Mouse (Mus musculus) layer of hippocampus, postnatal 14 days (tissue): ENCODE results near the gene Emd. TPM values are rescaled to one million over a fixed set of nuclear protein-coding genes. Genes with fewer than 3 reads are reported as not detected.

Source experiments
- DNase-seq, 2 experiments: peaks; one replicate each; pipeline ENCODE4 v3.0.0; 2021 to 2022; ENCODE audit warnings: low spot score in 2 of 2, mixed read lengths in 1 of 2
- microRNA-seq, 2 experiments: library from miRNA; unstranded; fragments of <30 nt; microRNA quantifications; one replicate each; pipeline ENCODE4 v1.2.0; 2021
- total RNA-seq, 2 experiments: library from RNA; stranded (reverse); gene quantifications; 2 replicates each; pipeline ENCODE4 v1.2.3; 2021

Emd gene
- total RNA-seq, 2 experiments from 2014 or later: 37.9 to 39.3 TPM

GRCm38 (mm10) chrX:74273422-74274322 is 19.2 kb downstream of the Emd start:
- DNase-seq: no peak

DNA sequence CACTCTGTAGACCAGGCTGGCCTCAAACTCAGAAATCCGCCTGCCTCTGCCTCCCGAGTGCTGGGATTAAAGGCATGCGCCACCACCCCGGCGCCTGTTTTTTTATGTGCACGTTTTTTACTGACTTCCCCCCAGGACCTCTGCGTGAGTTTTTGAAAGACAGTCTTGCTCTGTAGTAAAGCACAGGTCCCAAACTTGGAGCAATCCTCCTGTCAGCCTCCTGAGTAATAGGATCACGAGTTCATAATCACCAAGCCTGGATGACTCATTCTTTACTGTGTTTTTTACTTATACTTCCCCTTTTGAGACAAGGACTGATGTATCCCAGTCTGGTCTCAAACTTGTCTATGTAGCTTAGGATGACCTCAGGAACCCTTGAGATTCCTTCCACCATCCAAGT is 23.4 kb downstream of the Emd start:
- no peak for DNase-seq

DNA sequence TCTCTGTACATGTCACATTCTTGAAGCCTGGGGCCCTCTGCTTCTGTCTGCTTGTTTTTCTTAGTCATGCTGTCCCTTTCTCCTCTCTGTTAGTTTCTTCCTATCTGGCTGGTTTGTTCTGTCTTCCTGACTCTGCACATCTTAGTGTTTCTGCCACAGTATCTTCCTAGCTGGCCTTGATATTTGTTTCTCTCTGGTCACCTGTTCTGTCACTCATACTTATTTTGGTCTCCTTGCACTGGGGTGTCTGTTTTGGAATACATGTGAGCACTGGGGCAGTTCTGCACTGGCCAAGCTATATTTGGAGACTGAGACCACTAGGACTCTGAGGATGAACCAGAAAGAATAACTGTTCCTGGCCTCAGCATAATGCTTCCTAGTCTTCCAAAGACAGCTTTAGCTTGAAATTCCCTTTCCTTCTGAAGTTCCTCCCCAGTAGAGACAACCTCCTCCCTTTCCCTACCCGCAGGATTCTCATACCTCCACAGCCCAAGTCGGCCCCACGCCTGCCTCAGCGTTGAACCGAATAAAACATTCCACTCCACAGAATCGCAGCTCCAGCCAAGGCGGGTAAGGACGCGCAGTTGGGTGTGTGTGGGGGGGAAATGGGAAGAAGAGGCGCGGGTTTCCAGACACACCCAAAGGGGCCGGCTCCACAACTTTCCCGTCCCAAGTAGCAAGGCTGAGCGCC is 26.7 kb downstream of the Emd start:
- DNase-seq: no peak

DNA sequence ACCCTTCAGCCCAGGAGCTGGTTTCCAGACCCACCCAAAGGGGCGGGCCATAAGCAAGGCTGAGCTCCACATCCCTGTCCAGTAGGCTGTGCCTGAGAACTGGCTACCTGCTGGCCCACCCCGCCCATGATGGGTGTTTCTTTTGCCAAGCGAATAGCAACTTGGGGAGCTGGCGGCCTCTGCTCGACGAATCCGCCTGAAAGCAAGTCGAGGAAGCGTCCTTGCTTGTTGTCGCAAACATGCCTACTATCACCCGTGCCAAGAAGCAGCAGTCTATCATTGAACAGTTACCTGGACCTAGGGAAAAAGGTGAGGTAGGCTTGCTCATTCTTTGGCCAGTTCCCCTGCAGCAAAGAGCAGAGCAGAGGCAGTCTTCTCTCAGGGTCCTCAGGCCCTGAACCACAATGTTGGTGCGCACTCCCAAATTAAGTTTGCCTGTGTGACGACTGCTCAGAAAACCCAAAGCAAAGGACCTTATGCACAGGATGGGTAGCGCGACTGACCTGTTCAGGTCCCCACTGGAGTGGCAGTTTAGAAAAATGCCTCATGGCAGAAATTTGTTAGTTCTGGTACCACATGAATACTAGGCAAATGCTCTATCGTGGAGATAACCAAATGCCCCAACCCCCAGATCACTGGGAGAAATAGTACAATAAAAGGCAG is 27.4 kb downstream of the Emd start, which contains the start of the genes Taz and Dnase1l1:
Gene Taz, plus strand, starts transcription at position 181 of the 663 bp plus-strand sequence.
Gene Dnase1l1, minus strand, starts transcription at position 606 of the 663 bp plus-strand sequence.
- DNase-seq: peak in 1 of 2 experiments; percentile 23

DNA sequence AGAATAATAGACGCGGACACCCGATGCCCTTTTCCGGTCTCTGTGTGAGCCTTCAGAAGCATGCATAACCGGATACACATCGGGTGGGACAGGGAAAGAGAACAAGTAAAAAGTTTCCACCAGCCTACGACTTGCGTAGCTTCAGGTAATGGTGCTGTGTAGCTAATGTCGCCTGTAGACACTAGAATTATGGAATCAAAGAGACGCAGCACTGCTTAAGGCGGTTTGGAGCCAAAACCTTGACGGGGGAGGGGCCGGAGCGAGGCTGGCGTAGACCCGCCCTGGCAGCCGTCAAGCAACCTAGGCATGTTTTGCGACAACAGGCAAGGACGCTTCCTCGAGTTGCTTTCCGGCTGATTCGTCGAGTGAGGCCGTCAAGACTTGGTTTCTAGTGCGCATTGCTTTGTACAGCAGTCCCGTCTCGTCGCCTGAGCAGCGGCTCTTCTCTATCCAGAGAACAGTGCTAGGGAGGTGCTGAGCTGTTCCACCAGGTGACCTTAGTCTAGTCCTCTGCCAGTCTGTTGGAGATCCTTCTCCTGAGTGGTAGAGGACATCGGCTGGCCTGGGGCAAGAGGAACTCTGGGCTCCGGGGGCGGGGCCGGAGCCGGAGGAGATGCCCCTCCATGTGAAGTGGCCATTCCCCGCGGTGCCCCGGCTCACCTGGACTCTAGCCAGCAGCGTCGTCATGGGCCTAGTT is 28.1 kb downstream of the Emd start:
- DNase-seq: peak; percentile 78 to 88

DNA sequence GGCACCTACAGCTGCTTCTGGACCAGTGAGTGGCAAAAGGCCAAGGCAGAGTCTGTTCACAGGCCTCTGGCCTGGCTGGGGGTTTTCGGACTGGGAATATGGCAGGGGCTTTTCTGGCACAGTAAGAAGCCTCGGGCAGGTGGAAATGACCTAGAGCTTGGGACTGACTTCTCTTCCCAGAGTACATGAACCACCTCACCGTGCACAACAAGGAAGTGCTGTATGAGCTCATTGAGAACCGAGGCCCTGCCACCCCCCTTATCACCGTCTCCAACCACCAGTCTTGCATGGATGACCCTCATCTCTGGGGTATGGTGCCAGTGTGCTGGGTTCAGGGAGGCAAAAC is 28.6 kb downstream of the Emd start:
- DNase-seq: no peak

DNA sequence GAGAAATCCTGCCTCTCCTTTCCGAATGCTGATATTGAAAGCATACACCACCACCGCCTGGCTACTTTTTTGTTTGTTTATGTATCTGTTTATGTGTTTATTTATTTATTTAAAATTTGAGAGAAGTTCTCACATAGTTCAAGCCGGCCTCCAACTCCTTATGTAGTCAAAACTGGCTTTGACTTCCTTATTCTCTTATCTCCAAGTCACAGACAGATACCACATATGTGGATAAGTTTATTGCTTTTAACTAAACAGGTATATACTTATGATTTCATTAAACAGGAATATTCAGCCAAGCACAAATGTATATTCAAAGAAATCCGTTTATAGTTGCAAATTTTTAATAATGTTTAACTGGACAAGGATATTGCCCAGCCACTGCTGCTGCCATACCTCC is 38.9 kb downstream of the Emd start:
- no peak for DNase-seq

DNA sequence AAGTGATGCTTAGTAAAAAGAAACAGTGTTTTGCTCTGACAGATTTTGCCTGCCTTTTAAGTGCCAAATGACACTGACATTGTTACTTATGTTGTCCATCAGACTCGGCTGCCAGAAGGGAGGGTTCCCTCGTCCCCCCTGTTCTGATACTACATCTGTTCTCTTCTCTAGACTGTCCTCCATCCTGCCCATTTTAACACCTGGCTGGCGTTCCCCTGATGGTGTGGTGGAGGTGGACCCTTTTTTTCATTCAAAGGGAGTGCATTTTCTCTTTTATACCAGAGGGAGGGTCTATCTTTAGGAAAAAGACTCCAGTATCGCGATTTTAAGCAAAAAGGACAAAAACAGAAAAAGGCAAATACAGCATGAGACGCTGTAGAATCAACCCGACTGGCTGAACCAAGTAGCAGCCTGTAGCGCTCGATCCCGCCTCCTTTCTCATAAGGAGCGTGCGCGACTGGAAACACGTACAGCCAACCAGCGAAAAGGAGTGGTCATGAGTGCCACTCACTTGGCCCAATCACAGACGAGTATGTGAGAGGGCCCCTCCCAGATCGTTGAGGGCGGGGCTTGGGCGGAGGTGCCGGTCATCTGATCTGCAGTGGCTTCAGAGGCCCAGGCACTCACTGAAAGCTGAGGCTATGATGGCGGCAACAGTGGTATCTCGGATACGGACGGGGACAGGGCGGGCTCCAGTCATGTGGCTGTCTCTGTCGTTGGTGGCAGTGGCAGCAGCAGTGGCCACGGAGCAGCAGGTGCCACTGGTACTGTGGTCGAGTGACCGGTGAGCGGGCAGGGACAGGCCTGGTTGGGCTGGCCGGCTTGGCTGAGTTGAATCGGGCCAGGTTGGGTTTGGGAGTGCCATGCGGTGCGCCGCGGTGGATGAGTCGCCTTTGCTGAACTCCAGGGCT is 42.3 kb downstream of the Emd start, which contains the start of gene Atp6ap1:
Gene Atp6ap1, plus strand, starts transcription at position 560 of the 911 bp plus-strand sequence.
- DNase-seq: peak; percentile 90 to 95

GRCm38 (mm10) chrX:74298348-74298747 is 43.9 kb downstream of the Emd start:
- DNase-seq: no peak

DNA sequence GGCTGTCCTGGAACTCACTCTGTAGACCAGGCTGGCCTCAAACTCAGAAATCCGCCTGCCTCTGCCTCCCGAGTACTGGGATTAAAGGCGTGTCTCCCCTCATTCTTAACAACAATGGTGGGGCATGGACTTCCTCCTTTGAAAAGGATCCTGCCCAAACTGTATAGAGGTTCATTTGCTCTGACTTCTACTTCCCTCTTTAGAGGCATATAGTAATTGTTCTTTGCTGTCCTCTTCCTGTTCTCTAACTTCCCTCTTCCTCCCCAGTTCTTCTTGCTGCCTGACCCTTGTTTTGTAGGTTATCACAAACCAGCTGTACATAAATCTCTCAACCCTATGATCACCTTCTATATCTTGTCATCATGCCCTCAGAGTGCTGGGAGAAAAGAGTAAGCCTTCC is 45.2 kb downstream of the Emd start:
- no peak for DNase-seq

DNA sequence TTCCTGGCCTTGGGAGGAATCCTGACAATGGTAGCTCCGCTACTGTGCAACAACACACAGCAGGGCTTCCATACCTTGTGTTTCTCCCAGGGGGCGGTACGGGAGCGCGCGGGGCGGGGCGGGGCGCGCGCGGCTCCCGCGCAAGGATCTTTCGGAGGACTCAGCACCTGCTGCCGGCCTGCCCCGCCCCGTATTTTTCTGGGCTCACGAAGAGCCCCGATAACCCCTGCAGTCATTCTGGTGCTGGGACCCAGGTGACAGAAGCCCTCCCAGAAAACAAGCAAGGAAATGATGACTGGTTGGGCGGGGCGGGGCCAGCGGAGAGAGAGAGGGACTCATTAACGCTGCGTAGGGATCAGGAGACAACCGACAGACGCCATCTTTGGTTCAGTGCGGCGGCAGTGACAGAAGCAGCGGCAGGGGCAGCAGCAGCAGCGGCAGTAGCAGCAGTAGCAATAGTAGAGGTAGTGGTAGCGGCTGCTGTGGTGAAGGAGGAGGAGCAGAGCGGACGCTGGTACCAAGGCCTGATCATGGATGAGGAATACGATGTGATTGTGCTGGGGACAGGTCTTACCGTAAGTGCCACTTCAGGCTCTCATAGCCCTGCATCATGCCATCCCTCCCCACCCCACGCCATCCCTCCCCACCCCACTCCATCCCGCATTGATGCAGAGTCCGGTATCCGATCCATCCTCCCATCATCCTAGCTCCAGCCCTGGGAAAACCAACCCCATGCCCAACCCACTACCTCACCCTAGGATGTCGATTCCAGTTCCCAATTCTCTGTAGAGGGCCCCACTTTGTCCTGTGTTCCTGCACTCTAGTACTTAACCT is 50.6 kb downstream of the Emd start, which contains the start of gene Gdi1:
Gene Gdi1, plus strand, starts transcription at position 132 of the 834 bp plus-strand sequence.
- peak; percentile 67 to 82 for DNase-seq

Small RNA genes within 50 kb of the gene (microRNA-seq; reads per million reads assigned to microRNA genes)
- gene Mir7091: 0 to 0.45 reads per million in 2 experiments

Other genes with a start within 250 kb of the Emd start
- gene Irak1, start 230.8 kb upstream of the Emd start, total RNA-seq: 10 to 100 TPM; 47.6 to 56.5 TPM
- gene Opn1mw, start 127.2 kb upstream of the Emd start, total RNA-seq: not detected
- 10 to 100 TPM; 75.0 to 77.6 TPM for gene Mecp2, start 119.3 kb upstream of the Emd start, total RNA-seq
- gene Tex28, start 86.8 kb upstream of the Emd start, total RNA-seq: not detected
- not detected for gene Tktl1, start 77.4 kb upstream of the Emd start, total RNA-seq
- gene Flna, start 4.9 kb upstream of the Emd start, total RNA-seq: 100 to 1,000 TPM; 133 to 154 TPM
- gene Rpl10, start 16.1 kb downstream of the Emd start, total RNA-seq: 100 to 1,000 TPM; 156 to 173 TPM
- gene Taz, start 27.2 kb downstream of the Emd start, total RNA-seq: 10 to 100 TPM; 47.9 to 67.4 TPM
- gene Dnase1l1, start 27.6 kb downstream of the Emd start, total RNA-seq: 1 to 10 TPM; 2.0 to 2.2 TPM
- gene Atp6ap1, start 42.4 kb downstream of the Emd start, total RNA-seq: 100 to 1,000 TPM; 302 to 318 TPM
- gene Gdi1, start 50.3 kb downstream of the Emd start, total RNA-seq: 100 to 1,000 TPM; 656 to 707 TPM
- gene Fam50a, start 58.3 kb downstream of the Emd start, total RNA-seq: 10 to 100 TPM; 36.5 to 44.4 TPM
- gene Plxna3, start 74.4 kb downstream of the Emd start, total RNA-seq: 10 to 100 TPM; 41.8 to 42.3 TPM
- gene Lage3, start 98.9 kb downstream of the Emd start, total RNA-seq: 10 to 100 TPM; 32.6 to 35.7 TPM
- gene Ubl4a, start 118.5 kb downstream of the Emd start, total RNA-seq: 10 to 100 TPM; 57.5 to 59.6 TPM
- 1 to 10 TPM; 1.8 to 2.0 TPM for gene Slc10a3, start 118.7 kb downstream of the Emd start, total RNA-seq
- gene Fam3a, start 138.6 kb downstream of the Emd start, total RNA-seq: 10 to 100 TPM; 16.9 to 23.5 TPM
- gene Ikbkg, start 138.6 kb downstream of the Emd start, total RNA-seq: 10 to 100 TPM; 45.3 to 47.5 TPM
- gene G6pdx, start 174.5 kb downstream of the Emd start, total RNA-seq: 10 to 100 TPM; 28.4 to 30.5 TPM
- not detected for gene Gm6880, start 226.7 kb downstream of the Emd start, total RNA-seq